Mouse (Mus musculus): Measurements from ENCODE around the gene Zfp423. TPM values are rescaled to one million over a fixed set of nuclear protein-coding genes. Genes with fewer than 3 reads are reported as not detected.

Zfp423 gene
- polyA plus RNA-seq, 1 experiment from 2014 or later: 33.4 TPM

GRCm38 (mm10) chr8:87679431-87680003, 279.9 kb downstream of the Zfp423 start:
- Histone ChIP-seq H3K4me1 (replicated peaks) (peaks cover 38% of the 10 kb centered on the region), H3K4me2 (no peak overlapping the region), H3K27me3 (no peaks in the 10 kb centered on the region), H3K27ac (replicated peaks) (peak overlapping the region; percentile 23), H3K9me3 (no peaks in the 10 kb centered on the region), H3K36me3 (no peaks in the 10 kb centered on the region), H3K9ac (no peak overlapping the region), H3K4me3 (no peak overlapping the region)
- 66% methylated on average over 11 of the region's 11 CpGs for WGBS
- ATAC-seq (ENCODE audit: low FRiP score, low read depth): no peak

DNA sequence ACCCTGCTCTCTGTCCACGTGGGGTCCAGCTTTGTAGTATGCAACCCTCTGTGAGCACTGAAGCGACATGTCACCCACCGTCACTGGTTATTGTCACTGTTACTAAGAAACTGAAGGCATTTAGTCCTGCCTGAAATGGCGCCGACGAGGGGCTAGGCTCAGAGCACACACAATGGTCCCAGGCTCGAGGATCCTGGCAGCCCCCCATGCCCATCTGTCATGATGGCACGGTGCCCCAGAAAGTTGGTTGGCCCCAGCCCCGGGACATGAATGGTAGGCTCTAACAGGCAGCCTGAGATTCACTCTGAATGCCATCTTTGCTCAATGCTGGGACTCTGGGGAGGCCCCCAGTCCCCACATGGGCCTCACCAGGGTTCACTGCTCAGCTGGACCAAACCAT, 284.0 kb downstream of the Zfp423 start:
- H3K4me3 ChIP-seq: no peak overlapping the region
- H3K27me3 ChIP-seq: no peaks in the 10 kb centered on the region
- no peak overlapping the region for H3K9ac ChIP-seq
- ATAC-seq (ENCODE audit: low FRiP score, low read depth): peak; percentile 83
- 28% methylated on average over 9 of the region's 9 CpGs for WGBS
- no peaks in the 10 kb centered on the region for H3K36me3 ChIP-seq
- H3K27ac ChIP-seq (replicated peaks): peak overlapping the region; percentile 75
- peaks cover 50% of the 10 kb centered on the region for H3K4me1 ChIP-seq (replicated peaks)
- no peak overlapping the region for H3K4me2 ChIP-seq
- H3K9me3 ChIP-seq: no peaks in the 10 kb centered on the region

GRCm38 (mm10) chr8:87674157-87674556, 285.2 kb downstream of the Zfp423 start:
- 50% methylated on average over 7 of the region's 7 CpGs for WGBS
- no peaks in the 10 kb centered on the region for H3K36me3 ChIP-seq
- no peak overlapping the region for H3K9ac ChIP-seq
- peak; percentile 21; the same call in 1 of the 2 replicates for ATAC-seq (ENCODE audit: low FRiP score, low read depth)
- H3K4me3 ChIP-seq: no peak overlapping the region
- H3K4me1 ChIP-seq (replicated peaks): peaks cover 42% of the 10 kb centered on the region
- no peaks in the 10 kb centered on the region for H3K9me3 ChIP-seq
- H3K4me2 ChIP-seq: no peak overlapping the region
- H3K27me3 ChIP-seq: no peaks in the 10 kb centered on the region
- peak overlapping the region; percentile 75; the same call in 1 of the 2 replicates for H3K27ac ChIP-seq (replicated peaks)

GRCm38 (mm10) chr8:87672214-87672613, 287.2 kb downstream of the Zfp423 start:
- H3K36me3 ChIP-seq: no peaks in the 10 kb centered on the region
- ATAC-seq (ENCODE audit: low FRiP score, low read depth): no peak
- H3K27ac ChIP-seq (replicated peaks): peak overlapping the region; percentile 28
- no peak overlapping the region for H3K9ac ChIP-seq
- no peaks in the 10 kb centered on the region for H3K27me3 ChIP-seq
- no peaks in the 10 kb centered on the region for H3K9me3 ChIP-seq
- 47% methylated on average over 2 of the region's 2 CpGs for WGBS
- peaks cover 60% of the 10 kb centered on the region for H3K4me1 ChIP-seq (replicated peaks)
- H3K4me3 ChIP-seq: no peak overlapping the region
- H3K4me2 ChIP-seq: no peak overlapping the region

DNA sequence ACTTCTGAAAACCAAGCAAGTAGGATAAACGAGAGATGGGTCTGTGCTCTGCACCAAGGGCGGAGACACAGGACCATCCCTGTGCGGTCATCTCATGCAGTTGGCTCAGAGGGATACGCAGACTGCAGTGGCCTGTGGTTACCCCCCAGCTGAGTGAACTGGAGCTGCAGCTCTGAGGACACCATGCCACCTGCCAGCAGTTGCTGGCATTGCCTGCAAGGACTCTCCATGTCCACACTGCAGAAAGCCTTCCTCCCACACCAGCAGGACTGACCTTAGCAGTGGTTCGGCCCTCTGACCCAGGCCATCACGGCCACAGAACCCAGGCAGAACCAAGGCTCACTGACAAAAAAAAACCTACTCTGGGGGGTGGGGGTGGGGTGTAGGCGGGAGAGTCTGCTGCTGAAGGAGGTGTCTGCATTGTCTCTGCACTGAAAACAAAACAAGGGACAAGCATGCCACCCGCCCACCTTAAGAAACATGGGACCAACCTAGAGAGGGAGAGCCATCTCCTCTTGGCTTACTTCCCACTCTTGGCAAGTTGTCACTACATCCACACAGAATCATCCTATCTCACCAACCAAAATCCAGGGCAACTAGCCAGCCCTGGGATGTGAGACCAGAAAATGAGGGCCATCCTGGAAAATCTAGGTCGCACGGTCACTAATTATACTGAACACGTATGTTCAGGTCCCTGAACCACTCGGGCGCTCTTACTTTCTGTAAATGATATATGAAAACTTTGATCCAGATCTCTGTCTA, 288.0 kb downstream of the Zfp423 start:
- no peaks in the 10 kb centered on the region for H3K36me3 ChIP-seq
- H3K27me3 ChIP-seq: no peaks in the 10 kb centered on the region
- H3K9me3 ChIP-seq: no peaks in the 10 kb centered on the region
- H3K27ac ChIP-seq (replicated peaks): peak overlapping the region; percentile 28
- H3K4me2 ChIP-seq: no peak overlapping the region
- no peak for ATAC-seq (ENCODE audit: low FRiP score, low read depth)
- no peak overlapping the region for H3K9ac ChIP-seq
- H3K4me3 ChIP-seq: no peak overlapping the region
- peaks cover 63% of the 10 kb centered on the region for H3K4me1 ChIP-seq (replicated peaks)
- 72% methylated on average over 13 of the region's 13 CpGs for WGBS

DNA sequence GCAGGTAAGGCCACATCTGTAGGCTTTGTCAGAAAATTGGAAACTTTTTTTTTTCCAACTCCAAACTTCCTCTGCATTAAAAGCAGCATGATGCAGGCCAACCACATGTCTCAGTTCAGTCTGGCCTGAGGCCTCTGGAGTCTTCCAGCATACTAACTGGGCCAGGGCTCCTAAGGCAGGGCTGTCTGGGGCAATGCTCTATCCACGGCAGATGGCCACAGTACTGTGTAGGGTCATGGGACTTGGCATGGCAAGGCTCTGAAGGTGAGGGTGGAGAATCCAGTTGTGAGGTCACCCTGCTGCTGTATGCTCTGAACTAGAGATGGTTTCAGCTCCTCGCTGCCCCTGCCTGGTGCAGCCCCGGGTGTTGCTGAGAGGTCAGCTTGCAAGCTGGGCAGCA, 289.2 kb downstream of the Zfp423 start:
- 83% methylated on average over 3 of the region's 3 CpGs for WGBS
- Histone ChIP-seq H3K4me2 (no peak overlapping the region), H3K27ac (replicated peaks) (no peak overlapping the region), H3K4me1 (replicated peaks) (peaks cover 55% of the 10 kb centered on the region), H3K27me3 (no peaks in the 10 kb centered on the region), H3K9ac (no peak overlapping the region), H3K9me3 (no peaks in the 10 kb centered on the region), H3K36me3 (no peaks in the 10 kb centered on the region), H3K4me3 (no peak overlapping the region)
- no peak for ATAC-seq (ENCODE audit: low FRiP score, low read depth)

GRCm38 (mm10) chr8:87668736-87669135, 290.7 kb downstream of the Zfp423 start:
- Histone ChIP-seq H3K36me3 (no peaks in the 10 kb centered on the region), H3K4me3 (no peak overlapping the region), H3K27ac (replicated peaks) (peak overlapping the region; percentile 77), H3K9me3 (no peaks in the 10 kb centered on the region), H3K9ac (no peak overlapping the region), H3K27me3 (no peaks in the 10 kb centered on the region), H3K4me1 (replicated peaks) (peaks cover 51% of the 10 kb centered on the region), H3K4me2 (no peak overlapping the region)
- ATAC-seq (ENCODE audit: low FRiP score, low read depth): no peak
- WGBS: 91% methylated on average over 2 of the region's 2 CpGs

- Histone ChIP-seq H3K4me1 (replicated peaks) (peaks cover 57% of the 10 kb centered on the region), H3K27ac (replicated peaks) (peak overlapping the region; percentile 77), H3K9me3 (no peaks in the 10 kb centered on the region), H3K4me2 (no peak overlapping the region), H3K9ac (no peak overlapping the region), H3K36me3 (no peaks in the 10 kb centered on the region), H3K27me3 (no peaks in the 10 kb centered on the region), H3K4me3 (no peak overlapping the region)
- WGBS: 44% methylated on average over 26 of the region's 26 CpGs
- ATAC-seq (ENCODE audit: low FRiP score, low read depth): peak; percentile 25; the same call in 1 of the 2 replicates
Observed at GRCm38 (mm10) chr8:87667914-87668643, 291.3 kb downstream of the Zfp423 start.

DNA sequence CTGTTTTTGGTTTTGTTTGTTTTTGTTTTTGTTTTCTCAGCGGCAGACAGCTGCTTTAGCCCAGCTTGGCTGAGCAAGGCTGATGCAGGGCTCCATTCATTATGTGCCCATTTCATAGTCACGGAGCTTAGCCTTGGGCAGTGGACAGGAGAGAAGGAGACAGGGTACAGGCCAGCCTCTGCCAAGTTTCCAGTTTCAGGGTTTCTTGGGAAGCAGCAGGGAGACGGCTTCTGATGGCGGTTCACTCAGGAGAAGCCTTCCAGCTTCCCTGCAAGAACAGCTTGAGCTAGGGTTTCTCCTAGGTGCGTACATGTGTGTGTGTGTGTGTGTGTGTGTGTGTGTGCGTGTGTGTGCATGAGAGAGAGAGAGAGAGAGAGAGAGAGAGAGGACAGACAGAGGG, 292.1 kb downstream of the Zfp423 start:
- H3K27me3 ChIP-seq: no peaks in the 10 kb centered on the region
- no peak overlapping the region for H3K9ac ChIP-seq
- no peaks in the 10 kb centered on the region for H3K9me3 ChIP-seq
- H3K27ac ChIP-seq (replicated peaks): peak overlapping the region; percentile 77
- no peak overlapping the region for H3K4me2 ChIP-seq
- H3K4me1 ChIP-seq (replicated peaks): peaks cover 63% of the 10 kb centered on the region
- H3K4me3 ChIP-seq: no peak overlapping the region
- 65% methylated on average over 6 of the region's 6 CpGs for WGBS
- H3K36me3 ChIP-seq: no peaks in the 10 kb centered on the region
- no peak for ATAC-seq (ENCODE audit: low FRiP score, low read depth)

GRCm38 (mm10) chr8:87665337-87665736, 294.1 kb downstream of the Zfp423 start:
- Histone ChIP-seq H3K4me1 (replicated peaks) (peaks cover 66% of the 10 kb centered on the region), H3K9me3 (no peaks in the 10 kb centered on the region), H3K4me2 (no peak overlapping the region), H3K4me3 (no peak overlapping the region), H3K27ac (replicated peaks) (no peak overlapping the region), H3K36me3 (no peaks in the 10 kb centered on the region), H3K27me3 (no peaks in the 10 kb centered on the region), H3K9ac (no peak overlapping the region)
- WGBS: 86% methylated on average over 8 of the region's 8 CpGs
- no peak for ATAC-seq (ENCODE audit: low FRiP score, low read depth)

GRCm38 (mm10) chr8:87664217-87664509, 295.2 kb downstream of the Zfp423 start:
- H3K4me3 ChIP-seq: no peak overlapping the region
- no peak for ATAC-seq (ENCODE audit: low FRiP score, low read depth)
- WGBS: 78% methylated on average over 2 of the region's 2 CpGs
- peaks cover 76% of the 10 kb centered on the region for H3K4me1 ChIP-seq (replicated peaks)
- H3K4me2 ChIP-seq: no peak overlapping the region
- no peaks in the 10 kb centered on the region for H3K36me3 ChIP-seq
- H3K27ac ChIP-seq (replicated peaks): peak overlapping the region; percentile 15
- H3K9me3 ChIP-seq: no peaks in the 10 kb centered on the region
- H3K27me3 ChIP-seq: no peaks in the 10 kb centered on the region
- no peak overlapping the region for H3K9ac ChIP-seq

All from hindbrain, embryonic 15.5 days (tissue).